Mouse (Mus musculus): Measurements from ENCODE around the gene S100a3. TPM values are rescaled to one million over a fixed set of nuclear protein-coding genes. Genes with fewer than 3 reads are reported as not detected.

Gene S100a3
- polyA plus RNA-seq, 2 experiments: 0.20 TPM; not detected in 1

- no peaks in the 10 kb centered on the region for H3K27me3 ChIP-seq (ENCODE audit: control insufficient read depth, insufficient read depth, low read length)
- WGBS (ENCODE audit: insufficient replicate concordance): 48% methylated on average over 9 of the region's 9 CpGs
- no peak for DNase-seq (ENCODE audit: low read depth in 3 of 3, low spot score in 3 of 3)
- H3K9me3 ChIP-seq (ENCODE audit: control insufficient read depth, low read length): no peaks in the 10 kb centered on the region
- no peak overlapping the region for H3K9ac ChIP-seq (replicated peaks)
- H3K4me2 ChIP-seq (ENCODE audit: low read depth): no peak overlapping the region
- no peak overlapping the region for H3K4me3 ChIP-seq (ENCODE audit: insufficient read depth in 1 of 2, low read depth in 2 of 2, low read length in 2 of 2)
- no peak for ATAC-seq (ENCODE audit: insufficient read depth)
- H3K4me1 ChIP-seq (replicated peaks; ENCODE audit: control insufficient read depth in 2 of 2, insufficient read depth in 2 of 2, low read length in 1 of 2): no peaks in the 10 kb centered on the region
- TF ChIP-seq CTCF (IDR thresholded peaks at IDR 0.05; ENCODE audit: low read depth) (no peak), EP300 (IDR thresholded peaks at IDR 0.05; ENCODE audit: low read depth) (no peak)
- no peaks in the 10 kb centered on the region for H3K36me3 ChIP-seq (replicated peaks; ENCODE audit: control insufficient read depth, insufficient read depth, low read depth)
- no peak overlapping the region for H3K27ac ChIP-seq
Observed at GRCm38 (mm10) chr3:90626266-90627021, 66.1 kb downstream of the S100a3 start.

GRCm38 (mm10) chr3:90627366-90627765 is 67.0 kb downstream of the S100a3 start:
- H3K27ac ChIP-seq: no peak overlapping the region
- 51% methylated on average over 5 of the region's 5 CpGs for WGBS (ENCODE audit: insufficient replicate concordance)

GRCm38 (mm10) chr3:90627807-90628206 is 67.4 kb downstream of the S100a3 start:
- Histone ChIP-seq H3K9ac (replicated peaks) (no peak overlapping the region), H3K27ac (no peak overlapping the region), H3K4me1 (replicated peaks; ENCODE audit: control insufficient read depth in 2 of 2, insufficient read depth in 2 of 2, low read length in 1 of 2) (no peaks in the 10 kb centered on the region), H3K36me3 (replicated peaks; ENCODE audit: control insufficient read depth, insufficient read depth, low read depth) (no peaks in the 10 kb centered on the region), H3K27me3 (ENCODE audit: control insufficient read depth, insufficient read depth, low read length) (no peaks in the 10 kb centered on the region), H3K9me3 (ENCODE audit: control insufficient read depth, low read length) (no peaks in the 10 kb centered on the region), H3K4me3 (ENCODE audit: insufficient read depth in 1 of 2, low read depth in 2 of 2, low read length in 2 of 2) (no peak overlapping the region), H3K4me2 (ENCODE audit: low read depth) (no peak overlapping the region)
- no peak for DNase-seq (ENCODE audit: low read depth in 3 of 3, low spot score in 3 of 3)
- no peak for ATAC-seq (ENCODE audit: insufficient read depth)
- TF ChIP-seq CTCF (IDR thresholded peaks at IDR 0.05; ENCODE audit: low read depth): peak; percentile 55
- TF ChIP-seq EP300 (IDR thresholded peaks at IDR 0.05; ENCODE audit: low read depth): no peak
- WGBS (ENCODE audit: insufficient replicate concordance): 35% methylated on average over 4 of the region's 4 CpGs

More at GRCm38 (mm10) chr3:90627366-90627765, 67.0 kb downstream of the S100a3 start:
- no peaks in the 10 kb centered on the region for H3K9me3 ChIP-seq (ENCODE audit: control insufficient read depth, low read length)
- no peak overlapping the region for H3K9ac ChIP-seq (replicated peaks)
- no peaks in the 10 kb centered on the region for H3K36me3 ChIP-seq (replicated peaks; ENCODE audit: control insufficient read depth, insufficient read depth, low read depth)
- no peaks in the 10 kb centered on the region for H3K27me3 ChIP-seq (ENCODE audit: control insufficient read depth, insufficient read depth, low read length)
- no peak overlapping the region for H3K4me3 ChIP-seq (ENCODE audit: insufficient read depth in 1 of 2, low read depth in 2 of 2, low read length in 2 of 2)
- no peak overlapping the region for H3K4me2 ChIP-seq (ENCODE audit: low read depth)
- no peak for TF ChIP-seq EP300 (IDR thresholded peaks at IDR 0.05; ENCODE audit: low read depth)
- no peak for TF ChIP-seq CTCF (IDR thresholded peaks at IDR 0.05; ENCODE audit: low read depth)
- H3K4me1 ChIP-seq (replicated peaks; ENCODE audit: control insufficient read depth in 2 of 2, insufficient read depth in 2 of 2, low read length in 1 of 2): no peaks in the 10 kb centered on the region
- ATAC-seq (ENCODE audit: insufficient read depth) (no peak), DNase-seq (ENCODE audit: low read depth in 3 of 3, low spot score in 3 of 3) (no peak)

- H3K4me2 ChIP-seq (ENCODE audit: low read depth): no peak overlapping the region
- H3K27ac ChIP-seq: no peak overlapping the region
- TF ChIP-seq EP300 (IDR thresholded peaks at IDR 0.05; ENCODE audit: low read depth): no peak
- TF ChIP-seq CTCF (IDR thresholded peaks at IDR 0.05; ENCODE audit: low read depth): no peak
- no peaks in the 10 kb centered on the region for H3K4me1 ChIP-seq (replicated peaks; ENCODE audit: control insufficient read depth in 2 of 2, insufficient read depth in 2 of 2, low read length in 1 of 2)
- DNase-seq (ENCODE audit: low read depth in 3 of 3, low spot score in 3 of 3): no peak
- no peaks in the 10 kb centered on the region for H3K36me3 ChIP-seq (replicated peaks; ENCODE audit: control insufficient read depth, insufficient read depth, low read depth)
- no peak overlapping the region for H3K9ac ChIP-seq (replicated peaks)
- H3K9me3 ChIP-seq (ENCODE audit: control insufficient read depth, low read length): no peaks in the 10 kb centered on the region
- no peak for ATAC-seq (ENCODE audit: insufficient read depth)
- no peaks in the 10 kb centered on the region for H3K27me3 ChIP-seq (ENCODE audit: control insufficient read depth, insufficient read depth, low read length)
- 49% methylated on average over 2 of the region's 2 CpGs for WGBS (ENCODE audit: insufficient replicate concordance)
- no peak overlapping the region for H3K4me3 ChIP-seq (ENCODE audit: insufficient read depth in 1 of 2, low read depth in 2 of 2, low read length in 2 of 2)
Observed at GRCm38 (mm10) chr3:90629298-90629697, 68.9 kb downstream of the S100a3 start.

GRCm38 (mm10) chr3:90631984-90632383 is 71.6 kb downstream of the S100a3 start:
- no peak for TF ChIP-seq EP300 (IDR thresholded peaks at IDR 0.05; ENCODE audit: low read depth)
- TF ChIP-seq CTCF (IDR thresholded peaks at IDR 0.05; ENCODE audit: low read depth): no peak
- no peak overlapping the region for H3K4me3 ChIP-seq (ENCODE audit: insufficient read depth in 1 of 2, low read depth in 2 of 2, low read length in 2 of 2)
- H3K27ac ChIP-seq: no peak overlapping the region

More at GRCm38 (mm10) chr3:90631984-90632383, 71.6 kb downstream of the S100a3 start:
- ATAC-seq (ENCODE audit: insufficient read depth) (no peak), DNase-seq (ENCODE audit: low read depth in 3 of 3, low spot score in 3 of 3) (no peak)
- 31% methylated on average over 2 of the region's 2 CpGs for WGBS (ENCODE audit: insufficient replicate concordance)
- no peaks in the 10 kb centered on the region for H3K36me3 ChIP-seq (replicated peaks; ENCODE audit: control insufficient read depth, insufficient read depth, low read depth)
- no peaks in the 10 kb centered on the region for H3K9me3 ChIP-seq (ENCODE audit: control insufficient read depth, low read length)
- H3K9ac ChIP-seq (replicated peaks): no peak overlapping the region
- H3K4me2 ChIP-seq (ENCODE audit: low read depth): no peak overlapping the region
- no peaks in the 10 kb centered on the region for H3K27me3 ChIP-seq (ENCODE audit: control insufficient read depth, insufficient read depth, low read length)
- no peaks in the 10 kb centered on the region for H3K4me1 ChIP-seq (replicated peaks; ENCODE audit: control insufficient read depth in 2 of 2, insufficient read depth in 2 of 2, low read length in 1 of 2)
